Mouse (Mus musculus): ENCODE results near the gene Lrp2. TPM values are rescaled to one million over a fixed set of nuclear protein-coding genes. Genes with fewer than 3 reads are reported as not detected.
A peak's percentile ranks its signal among the peaks of the same experiment; 100 is the strongest.

The Lrp2 gene
- polyA plus RNA-seq, 1 experiment from 2014 or later: not detected

- H3K4me2 ChIP-seq: no peak overlapping the region
- H3K9me3 ChIP-seq: no peaks in the 10 kb centered on the region
- no peak overlapping the region for H3K27ac ChIP-seq
- no peaks in the 10 kb centered on the region for H3K27me3 ChIP-seq
- 81% methylated on average over 4 of the region's 4 CpGs for WGBS
- H3K4me3 ChIP-seq (replicated peaks): no peak overlapping the region
- H3K4me1 ChIP-seq (replicated peaks): no peaks in the 10 kb centered on the region
- no peak for ATAC-seq (ENCODE audit: insufficient number of reproducible peaks, insufficient read depth, low FRiP score, low TSS enrichment, low read depth)
- H3K36me3 ChIP-seq: no peaks in the 10 kb centered on the region
- H3K9ac ChIP-seq (replicated peaks): no peak overlapping the region
These were observed 139.9 kb downstream of the Lrp2 start for GRCm38 (mm10) chr2:69445896-69446472.

GRCm38 (mm10) chr2:69441656-69442055 is 144.2 kb downstream of the Lrp2 start:
- ATAC-seq (ENCODE audit: insufficient number of reproducible peaks, insufficient read depth, low FRiP score, low TSS enrichment, low read depth): no peak
- no peak overlapping the region for H3K27ac ChIP-seq

GRCm38 (mm10) chr2:69428116-69428515 is 157.7 kb downstream of the Lrp2 start:
- Histone ChIP-seq H3K9me3 (no peaks in the 10 kb centered on the region), H3K4me1 (replicated peaks) (no peaks in the 10 kb centered on the region), H3K9ac (replicated peaks) (no peak overlapping the region), H3K4me3 (replicated peaks) (no peak overlapping the region), H3K4me2 (no peak overlapping the region), H3K27me3 (no peaks in the 10 kb centered on the region), H3K27ac (no peak overlapping the region), H3K36me3 (no peaks in the 10 kb centered on the region)
- ATAC-seq (ENCODE audit: insufficient number of reproducible peaks, insufficient read depth, low FRiP score, low TSS enrichment, low read depth): 0 out of 2 replicates have a peak, but pooled peaks have one; percentile 47
- WGBS: 27% methylated on average over 3 of the region's 3 CpGs

More at GRCm38 (mm10) chr2:69441656-69442055, 144.2 kb downstream of the Lrp2 start:
- no peaks in the 10 kb centered on the region for H3K36me3 ChIP-seq
- H3K27me3 ChIP-seq: no peaks in the 10 kb centered on the region
- 64% methylated on average over 3 of the region's 3 CpGs for WGBS
- H3K9ac ChIP-seq (replicated peaks): no peak overlapping the region
- no peaks in the 10 kb centered on the region for H3K4me1 ChIP-seq (replicated peaks)
- H3K4me2 ChIP-seq: no peak overlapping the region
- H3K9me3 ChIP-seq: no peaks in the 10 kb centered on the region
- no peak overlapping the region for H3K4me3 ChIP-seq (replicated peaks)

GRCm38 (mm10) chr2:69427141-69427540 is 158.7 kb downstream of the Lrp2 start:
- Histone ChIP-seq H3K27me3 (no peaks in the 10 kb centered on the region), H3K9ac (replicated peaks) (no peak overlapping the region), H3K4me2 (no peak overlapping the region), H3K9me3 (no peaks in the 10 kb centered on the region), H3K4me1 (replicated peaks) (no peaks in the 10 kb centered on the region), H3K36me3 (no peaks in the 10 kb centered on the region), H3K4me3 (replicated peaks) (no peak overlapping the region), H3K27ac (no peak overlapping the region)
- WGBS: 90% methylated on average over 10 of the region's 10 CpGs
- ATAC-seq (ENCODE audit: insufficient number of reproducible peaks, insufficient read depth, low FRiP score, low TSS enrichment, low read depth): no peak

- no peak overlapping the region for H3K4me2 ChIP-seq
- H3K4me1 ChIP-seq (replicated peaks): no peaks in the 10 kb centered on the region
- ATAC-seq (ENCODE audit: insufficient number of reproducible peaks, insufficient read depth, low FRiP score, low TSS enrichment, low read depth): no peak
- H3K9ac ChIP-seq (replicated peaks): no peak overlapping the region
- H3K36me3 ChIP-seq: no peaks in the 10 kb centered on the region
- WGBS: 81% methylated on average over 1 of the region's 1 CpGs
- H3K27me3 ChIP-seq: no peaks in the 10 kb centered on the region
- no peak overlapping the region for H3K27ac ChIP-seq
- no peak overlapping the region for H3K4me3 ChIP-seq (replicated peaks)
- no peaks in the 10 kb centered on the region for H3K9me3 ChIP-seq
These were observed 159.8 kb downstream of the Lrp2 start for GRCm38 (mm10) chr2:69426081-69426480.

- WGBS: 51% methylated on average over 5 of the region's 5 CpGs
These were observed 161.0 kb downstream of the Lrp2 start for GRCm38 (mm10) chr2:69424829-69425228.

GRCm38 (mm10) chr2:69418294-69418881 is 167.5 kb downstream of the Lrp2 start:
- no peaks in the 10 kb centered on the region for H3K36me3 ChIP-seq
- H3K27me3 ChIP-seq: no peaks in the 10 kb centered on the region
- H3K9me3 ChIP-seq: no peaks in the 10 kb centered on the region
- H3K4me1 ChIP-seq (replicated peaks): 0 out of 2 replicates have a peak, but pooled peaks cover 4% of the 10 kb centered on the region
- 17% methylated on average over 11 of the region's 11 CpGs for WGBS
- H3K9ac ChIP-seq (replicated peaks): no peak overlapping the region
- ATAC-seq (ENCODE audit: insufficient number of reproducible peaks, insufficient read depth, low FRiP score, low TSS enrichment, low read depth): peak; percentile 42; the same call in 1 of the 2 replicates
- no peak overlapping the region for H3K27ac ChIP-seq
- H3K4me3 ChIP-seq (replicated peaks): no peak overlapping the region
- no peak overlapping the region for H3K4me2 ChIP-seq

More at GRCm38 (mm10) chr2:69424829-69425228, 161.0 kb downstream of the Lrp2 start:
- Histone ChIP-seq H3K9me3 (no peaks in the 10 kb centered on the region), H3K9ac (replicated peaks) (no peak overlapping the region), H3K27ac (no peak overlapping the region), H3K4me1 (replicated peaks) (no peaks in the 10 kb centered on the region), H3K4me2 (no peak overlapping the region), H3K36me3 (no peaks in the 10 kb centered on the region), H3K27me3 (no peaks in the 10 kb centered on the region), H3K4me3 (replicated peaks) (no peak overlapping the region)
- no peak for ATAC-seq (ENCODE audit: insufficient number of reproducible peaks, insufficient read depth, low FRiP score, low TSS enrichment, low read depth)

- no peak overlapping the region for H3K4me2 ChIP-seq
- H3K4me3 ChIP-seq (replicated peaks): no peak overlapping the region
- no peaks in the 10 kb centered on the region for H3K9me3 ChIP-seq
- WGBS: 76% methylated on average over 6 of the region's 6 CpGs
- no peak overlapping the region for H3K9ac ChIP-seq (replicated peaks)
- ATAC-seq (ENCODE audit: insufficient number of reproducible peaks, insufficient read depth, low FRiP score, low TSS enrichment, low read depth): no peak
- H3K27me3 ChIP-seq: no peaks in the 10 kb centered on the region
- no peaks in the 10 kb centered on the region for H3K36me3 ChIP-seq
- H3K4me1 ChIP-seq (replicated peaks): 0 out of 2 replicates have a peak, but pooled peaks cover 4% of the 10 kb centered on the region
- H3K27ac ChIP-seq: no peak overlapping the region
These were observed 170.8 kb downstream of the Lrp2 start for GRCm38 (mm10) chr2:69415070-69415469.

GRCm38 (mm10) chr2:69414539-69414938 is 171.3 kb downstream of the Lrp2 start:
- Histone ChIP-seq H3K9ac (replicated peaks) (no peak overlapping the region), H3K27me3 (no peaks in the 10 kb centered on the region), H3K4me2 (no peak overlapping the region), H3K4me1 (replicated peaks) (0 out of 2 replicates have a peak, but pooled peaks cover 4% of the 10 kb centered on the region), H3K9me3 (no peaks in the 10 kb centered on the region), H3K4me3 (replicated peaks) (no peak overlapping the region), H3K36me3 (no peaks in the 10 kb centered on the region), H3K27ac (no peak overlapping the region)
- no peak for ATAC-seq (ENCODE audit: insufficient number of reproducible peaks, insufficient read depth, low FRiP score, low TSS enrichment, low read depth)
- WGBS: 93% methylated on average over 10 of the region's 10 CpGs

- peaks cover 9% of the 10 kb centered on the region; the same call in 1 of the 2 replicates for H3K4me1 ChIP-seq (replicated peaks)
- H3K4me2 ChIP-seq: no peak overlapping the region
- H3K36me3 ChIP-seq: no peaks in the 10 kb centered on the region
- H3K27ac ChIP-seq: no peak overlapping the region
- H3K9ac ChIP-seq (replicated peaks): no peak overlapping the region
- no peak overlapping the region for H3K4me3 ChIP-seq (replicated peaks)
- H3K9me3 ChIP-seq: no peaks in the 10 kb centered on the region
- no peak for ATAC-seq (ENCODE audit: insufficient number of reproducible peaks, insufficient read depth, low FRiP score, low TSS enrichment, low read depth)
- WGBS: 92% methylated on average over 5 of the region's 5 CpGs
- H3K27me3 ChIP-seq: no peaks in the 10 kb centered on the region
These were observed 180.2 kb downstream of the Lrp2 start for GRCm38 (mm10) chr2:69405692-69406091.

GRCm38 (mm10) chr2:69402309-69402708 is 183.6 kb downstream of the Lrp2 start:
- Histone ChIP-seq H3K4me2 (no peak overlapping the region), H3K27ac (no peak overlapping the region), H3K27me3 (no peaks in the 10 kb centered on the region), H3K4me1 (replicated peaks) (peaks cover 9% of the 10 kb centered on the region; the same call in 1 of the 2 replicates), H3K4me3 (replicated peaks) (no peak overlapping the region), H3K9me3 (no peaks in the 10 kb centered on the region), H3K9ac (replicated peaks) (no peak overlapping the region), H3K36me3 (no peaks in the 10 kb centered on the region)
- 87% methylated on average over 7 of the region's 7 CpGs for WGBS
- no peak for ATAC-seq (ENCODE audit: insufficient number of reproducible peaks, insufficient read depth, low FRiP score, low TSS enrichment, low read depth)
